Mouse (Mus musculus): ENCODE measurements at regions not wholly inside any gene's neighbourhood (a gene's known extent, or its start where the extent isn't known, plus 50 kb on each side); places are given as distances from the start of the nearest gene placed in this dataset.

DNA sequence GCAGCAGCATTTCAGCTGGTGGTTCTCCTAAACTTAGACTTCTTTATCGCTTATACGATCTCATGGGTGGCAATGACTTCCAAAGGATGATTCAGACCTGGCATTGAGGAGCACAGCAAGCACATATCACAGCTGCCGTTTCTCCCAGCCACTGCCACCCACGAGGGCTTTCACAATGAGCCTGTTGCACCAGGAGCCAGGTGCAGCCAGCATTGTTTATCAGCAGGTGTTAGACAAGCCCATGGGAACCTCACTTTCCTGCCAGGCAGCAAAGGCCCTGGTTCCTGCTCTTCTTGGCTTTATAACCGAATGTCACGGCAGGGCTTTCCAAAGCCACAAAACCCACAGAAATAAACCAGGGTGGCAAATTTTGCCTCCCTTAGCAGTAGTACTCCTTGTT lies 175.3 kb upstream of the Rgma start:
- H3K36me3 ChIP-seq (ENCODE audit: control insufficient read depth in 1 of 2, insufficient read depth in 2 of 2, low read length in 2 of 2), result no peaks in the 10 kb centered on the region
- H3K4me1 ChIP-seq (ENCODE audit: control insufficient read depth in 1 of 2, insufficient read depth in 2 of 2, low read length in 2 of 2), result no peaks in the 10 kb centered on the region
- TF ChIP-seq POLR2A (IDR thresholded peaks at IDR 0.05; ENCODE audit: control insufficient read depth in 1 of 2, insufficient read depth in 1 of 2, low read depth in 1 of 2, low read length in 2 of 2, poor library complexity in 1 of 2) (no peak), CTCF (IDR thresholded peaks at IDR 0.05 in 2 of 3, conservative IDR thresholded peaks at IDR 0.05 in 1 of 3; ENCODE audit: control insufficient read depth in 1 of 3, insufficient read depth in 1 of 3, low read depth in 2 of 3, low read length in 3 of 3, poor library complexity in 1 of 3, severe bottlenecking in 1 of 3) (no peak), MXI1 (IDR thresholded peaks at IDR 0.05; ENCODE audit: low read depth, low read length) (no peak), SIN3A (IDR thresholded peaks at IDR 0.05; ENCODE audit: low read length) (no peak), SMC3 (IDR thresholded peaks at IDR 0.05; ENCODE audit: low read depth, low read length) (no peak), ZKSCAN1 (IDR thresholded peaks at IDR 0.05; ENCODE audit: low read depth, low read length) (no peak), MAZ (IDR thresholded peaks at IDR 0.05; ENCODE audit: low read depth, low read length) (no peak)
- no peaks in the 10 kb centered on the region for H3K9me3 ChIP-seq (replicated peaks; ENCODE audit: insufficient read depth, low read length)
- DNase-seq (ENCODE audit: low read depth, low spot score), result no peak
- H3K27me3 ChIP-seq (ENCODE audit: control insufficient read depth in 1 of 2, insufficient read depth in 2 of 2, low read length in 2 of 2), result no peaks in the 10 kb centered on the region
- H3K27ac ChIP-seq (ENCODE audit: control insufficient read depth, low read depth, low read length), result no peak overlapping the region
- no peak overlapping the region for H3K4me3 ChIP-seq (ENCODE audit: control insufficient read depth in 1 of 2, insufficient read depth in 1 of 2, low read depth in 2 of 2, low read length in 2 of 2)
- H3K9ac ChIP-seq (ENCODE audit: control insufficient read depth, low read depth, low read length, poor library complexity, severe bottlenecking), result no peak overlapping the region
- no peaks in the 10 kb centered on the region for H3K79me2 ChIP-seq (ENCODE audit: control insufficient read depth, insufficient read depth, low read length, poor library complexity)

- H3K36me3 ChIP-seq (ENCODE audit: control insufficient read depth in 1 of 2, insufficient read depth in 2 of 2, low read length in 2 of 2), result no peaks in the 10 kb centered on the region
- no peak overlapping the region for H3K27ac ChIP-seq (ENCODE audit: control insufficient read depth, low read depth, low read length)
- H3K4me3 ChIP-seq (ENCODE audit: control insufficient read depth in 1 of 2, insufficient read depth in 1 of 2, low read depth in 2 of 2, low read length in 2 of 2), result no peak overlapping the region
- H3K27me3 ChIP-seq (ENCODE audit: control insufficient read depth in 1 of 2, insufficient read depth in 2 of 2, low read length in 2 of 2), result no peaks in the 10 kb centered on the region
- H3K79me2 ChIP-seq (ENCODE audit: control insufficient read depth, insufficient read depth, low read length, poor library complexity), result no peaks in the 10 kb centered on the region
- no peaks in the 10 kb centered on the region for H3K4me1 ChIP-seq (ENCODE audit: control insufficient read depth in 1 of 2, insufficient read depth in 2 of 2, low read length in 2 of 2)
- no peak for DNase-seq (ENCODE audit: low read depth, low spot score)
- TF ChIP-seq MAFK (IDR thresholded peaks at IDR 0.05; ENCODE audit: borderline replicate concordance, low read depth, low read length), result no peak
- TF ChIP-seq EP300 (IDR thresholded peaks at IDR 0.05; ENCODE audit: low read depth in 1 of 2, low read length in 2 of 2), result no peak
- no peak for TF ChIP-seq USF2 (IDR thresholded peaks at IDR 0.05; ENCODE audit: borderline replicate concordance in 1 of 2, insufficient read depth in 1 of 2, low read depth in 1 of 2, low read length in 2 of 2)
- TF ChIP-seq ETS1 (IDR thresholded peaks at IDR 0.05; ENCODE audit: low read depth, low read length), result no peak
- no peak for TF ChIP-seq SIN3A (IDR thresholded peaks at IDR 0.05; ENCODE audit: low read length)
- TF ChIP-seq MAZ (IDR thresholded peaks at IDR 0.05; ENCODE audit: low read depth, low read length), result no peak
- no peak for TF ChIP-seq RAD21 (IDR thresholded peaks at IDR 0.05; ENCODE audit: low read depth, low read length)
- TF ChIP-seq E2F4 (IDR thresholded peaks at IDR 0.05; ENCODE audit: borderline replicate concordance, low read depth, low read length), result no peak
- TF ChIP-seq KAT2A (conservative IDR thresholded peaks at IDR 0.05; ENCODE audit: low read depth, low read length), result no peak
- no peak for TF ChIP-seq RCOR1 (IDR thresholded peaks at IDR 0.05; ENCODE audit: low read depth, low read length)
- no peak for TF ChIP-seq SMC3 (IDR thresholded peaks at IDR 0.05; ENCODE audit: low read depth, low read length)
- TF ChIP-seq TBP (IDR thresholded peaks at IDR 0.05; ENCODE audit: low read depth, low read length), result no peak
- TF ChIP-seq ZMIZ1 (IDR thresholded peaks at IDR 0.05; ENCODE audit: low read depth, low read length), result no peak
- TF ChIP-seq GATA1 (IDR thresholded peaks at IDR 0.05; ENCODE audit: low read depth, low read length), result no peak
- no peaks in the 10 kb centered on the region for H3K9me3 ChIP-seq (replicated peaks; ENCODE audit: insufficient read depth, low read length)
- H3K9ac ChIP-seq (ENCODE audit: control insufficient read depth, low read depth, low read length, poor library complexity, severe bottlenecking), result no peak overlapping the region
These were observed 174.0 kb upstream of the Rgma start for GRCm38 (mm10) chr7:73201330-73201729.

Measured in MEL (cell line).